Mouse (Mus musculus) T-cell, adult 2 months (primary cell): Measurements from ENCODE around the gene Otud4.
"Not testable (repeated sequence)": the region's sequence is repeated elsewhere in the genome, so short reads cannot be mapped to it uniquely, and the experiment has no call there.

Experiments used
- DNase-seq: peaks from one replicate; pipeline ENCODE4 v3.0.0; 2022; ENCODE audit warnings: low spot score

Gene Otud4

DNA sequence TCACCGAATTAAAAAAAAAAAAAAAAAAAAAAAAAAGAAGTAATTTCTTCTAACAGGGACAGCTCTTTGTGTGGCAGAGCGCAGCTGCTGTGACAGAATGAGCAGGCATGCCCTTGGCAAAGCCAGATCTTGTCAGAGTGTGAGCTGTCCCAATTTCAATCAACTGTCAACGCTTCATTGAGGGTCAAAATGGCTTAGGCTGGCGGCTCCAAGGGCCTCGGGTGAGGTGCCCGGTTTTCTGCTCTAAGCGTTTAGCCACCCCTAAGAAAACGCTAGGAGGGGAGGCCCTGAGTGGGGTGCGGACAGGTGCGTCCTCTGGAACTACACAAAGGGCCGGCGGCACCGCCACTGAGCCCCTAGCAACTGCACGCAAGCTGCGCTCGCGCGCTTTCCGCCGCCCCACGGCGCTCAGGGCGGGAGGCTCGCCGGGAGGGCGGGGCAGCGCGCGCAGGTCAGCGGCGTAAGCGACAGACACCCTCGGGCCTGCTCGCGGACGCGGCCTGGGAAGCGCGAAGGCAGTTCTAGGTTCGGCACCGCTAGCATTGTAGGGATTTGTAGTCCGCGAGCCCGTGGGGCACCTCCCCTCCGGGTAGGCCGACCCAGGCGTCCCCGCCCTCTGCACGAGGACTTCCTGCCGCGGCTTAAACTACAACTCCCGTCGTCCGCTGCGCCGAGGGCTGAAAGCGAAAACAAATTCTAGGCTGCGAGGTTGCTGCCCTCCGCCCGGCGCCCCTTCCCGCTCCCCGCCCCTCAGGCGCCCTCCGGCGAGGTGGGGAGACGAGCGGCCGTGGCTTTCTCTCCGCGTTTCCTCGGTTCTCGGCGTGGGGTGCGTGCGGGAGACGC, 490 bp upstream of the Otud4 start:
- peak; percentile 99 for DNase-seq

DNA sequence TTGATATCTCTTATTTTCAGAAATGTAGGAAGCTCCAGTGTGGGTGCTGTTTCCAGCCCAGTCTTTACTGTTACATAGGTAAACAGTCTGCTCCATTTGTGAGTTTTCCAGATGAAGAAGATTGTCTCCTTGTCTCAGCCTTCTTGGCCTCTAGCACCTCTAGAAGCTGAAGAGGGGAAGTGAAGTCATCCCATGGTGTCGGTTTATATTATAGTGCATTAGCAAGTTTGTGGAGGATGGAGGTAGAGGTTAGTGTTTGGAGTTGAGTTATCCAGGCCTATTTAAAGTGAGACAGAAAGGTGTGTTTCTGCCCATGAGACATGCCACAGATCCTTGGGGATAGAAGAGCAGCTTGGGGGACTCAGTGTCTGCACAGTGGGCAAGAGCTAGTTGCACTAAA, 1.7 kb downstream of the Otud4 start:
- DNase-seq = no peak

- no peak for DNase-seq
Measured at GRCm38 (mm10) chr8:79649569-79649968, 10.2 kb downstream of the Otud4 start.

GRCm38 (mm10) chr8:79650158-79650814, 10.9 kb downstream of the Otud4 start:
- DNase-seq = peak; percentile 47

GRCm38 (mm10) chr8:79653736-79654135, 14.3 kb downstream of the Otud4 start:
- DNase-seq = no peak

GRCm38 (mm10) chr8:79658715-79659114, 19.3 kb downstream of the Otud4 start:
- DNase-seq = not testable (repeated sequence)

GRCm38 (mm10) chr8:79676461-79676860, 37.0 kb downstream of the Otud4 start:
- no peak for DNase-seq

- DNase-seq = no peak
Measured at GRCm38 (mm10) chr8:79679005-79679404, 39.6 kb downstream of the Otud4 start.

GRCm38 (mm10) chr8:79680083-79680482, 40.7 kb downstream of the Otud4 start:
- DNase-seq = not testable (repeated sequence)

GRCm38 (mm10) chr8:79680555-79680954, 41.1 kb downstream of the Otud4 start:
- peak; percentile 4 for DNase-seq

DNA sequence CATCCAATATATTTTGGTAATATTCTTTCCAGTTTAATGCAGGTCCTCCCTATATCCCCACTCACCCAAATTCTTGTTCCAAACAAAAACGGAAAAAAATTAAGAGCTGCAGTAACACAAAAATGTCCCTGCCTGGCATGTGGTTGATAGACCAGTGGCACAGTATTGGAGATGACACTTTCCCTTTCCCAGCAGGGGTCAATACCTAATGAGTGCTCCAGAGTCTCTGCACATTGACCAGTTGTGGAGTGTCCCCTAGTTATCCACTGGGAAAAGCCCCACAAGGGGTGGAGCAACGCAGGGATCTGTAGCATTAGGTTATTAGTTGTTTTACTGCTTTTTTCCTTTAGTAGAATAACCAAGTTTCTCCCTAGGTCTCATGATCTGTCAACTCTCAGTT, 41.5 kb downstream of the Otud4 start:
- no peak for DNase-seq

DNA sequence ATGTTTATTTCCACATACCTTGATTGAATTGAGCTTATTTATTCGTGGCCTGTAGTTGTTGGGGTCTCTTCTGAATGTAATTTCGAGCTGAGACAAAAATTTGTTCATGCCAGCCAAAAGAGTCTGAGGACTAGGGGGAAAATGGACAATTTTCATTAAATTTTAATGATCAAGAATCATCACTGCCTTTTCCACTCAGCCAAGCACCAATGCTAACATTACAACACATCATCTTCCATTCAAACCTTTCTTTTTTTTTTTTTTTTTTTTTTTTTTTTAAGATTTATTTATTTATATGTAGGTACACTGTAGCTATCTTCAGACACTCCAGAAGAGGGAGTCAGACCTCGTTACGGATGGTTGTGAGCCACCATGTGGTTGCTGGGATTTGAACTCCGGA, 46.5 kb downstream of the Otud4 start:
- DNase-seq = not testable (repeated sequence)

DNA sequence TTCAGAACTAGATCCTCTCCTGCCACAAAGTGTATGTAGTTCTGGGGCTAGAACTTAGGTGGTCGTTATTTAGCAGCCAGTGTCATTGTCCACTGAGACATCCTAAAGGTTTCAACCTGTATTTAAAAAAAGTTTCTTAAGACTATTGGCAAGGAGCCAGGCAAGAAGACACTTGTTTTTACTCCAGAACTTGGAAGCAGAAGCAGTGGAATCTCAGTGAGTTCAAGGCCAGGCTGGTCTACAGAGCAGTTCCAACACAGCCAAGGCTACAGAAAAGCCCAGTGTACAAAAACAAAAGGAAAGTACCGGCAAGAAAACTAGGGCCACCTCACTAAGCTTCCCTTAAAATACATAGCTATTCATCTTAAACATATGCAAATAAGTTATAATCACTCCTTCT, 53.1 kb downstream of the Otud4 start:
- no peak for DNase-seq

DNA sequence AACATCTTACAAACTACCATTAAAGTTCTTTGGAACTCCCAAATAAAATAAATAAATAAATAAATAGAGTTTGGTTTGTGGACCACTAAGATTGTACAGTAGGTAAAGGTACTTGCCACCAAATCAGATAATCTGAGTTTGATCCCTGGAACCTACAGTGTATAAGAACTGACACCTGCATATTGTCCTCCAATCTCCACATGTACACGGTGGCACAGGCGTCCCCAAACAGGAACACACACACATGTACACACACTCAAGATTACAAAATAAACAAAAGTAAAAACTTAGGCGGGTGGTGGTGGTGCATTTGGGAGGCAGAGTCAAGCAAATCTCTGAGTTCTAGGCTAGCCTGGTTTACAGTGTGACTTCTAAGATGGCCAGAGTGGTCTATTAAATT, 67.3 kb downstream of the Otud4 start:
- DNase-seq = no peak

DNA sequence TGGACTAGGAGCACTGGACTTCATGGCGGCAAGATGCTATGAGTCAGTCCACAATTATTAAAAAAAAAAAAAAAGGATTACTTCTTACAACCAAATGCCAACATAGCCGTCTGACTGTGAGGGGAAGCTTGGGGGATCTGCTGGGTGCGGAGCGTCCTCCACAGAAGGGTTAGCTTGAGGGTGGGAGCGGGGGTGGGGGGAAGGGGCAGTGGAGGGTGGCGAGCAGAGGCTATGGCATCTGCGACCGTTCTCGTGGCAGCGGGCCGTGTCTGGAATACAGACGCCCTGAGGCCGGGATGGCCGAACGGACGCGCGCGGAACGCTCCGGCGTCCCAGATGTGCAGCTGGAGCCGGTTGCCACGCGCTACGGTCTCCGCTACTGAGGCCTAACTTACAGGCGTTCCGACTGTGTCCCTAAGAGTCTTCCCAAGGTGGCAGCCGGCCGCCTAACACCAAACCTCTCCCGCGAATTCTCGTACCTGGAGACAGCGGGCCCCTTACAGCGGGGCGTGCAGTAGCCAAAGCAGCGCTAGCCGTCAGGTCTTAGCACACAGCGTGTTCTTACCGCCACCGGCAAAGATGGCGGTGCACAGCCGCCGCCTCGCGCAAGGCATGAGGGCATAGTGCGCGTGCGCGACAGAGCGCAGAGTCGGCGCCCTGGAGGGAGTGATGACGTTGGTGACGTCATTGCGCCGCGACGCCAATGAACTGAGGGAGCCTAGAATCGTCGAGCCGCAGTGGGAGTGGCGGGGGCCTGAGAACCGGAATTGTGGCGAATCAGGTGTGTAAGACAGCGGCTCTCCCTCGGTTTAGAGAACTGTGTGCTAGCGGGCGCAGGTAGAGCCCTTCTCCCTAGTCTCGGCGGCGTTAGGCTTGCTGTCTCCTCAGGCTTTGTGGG, 71.9 kb downstream of the Otud4 start, which contains the start of the genes Abce1 and Anapc10:
Abce1 (minus strand) TSS at position 677 of the 898 bp plus-strand sequence.
Anapc10 (plus strand) TSS at position 757 of the 898 bp plus-strand sequence.
- peak; percentile 98 for DNase-seq

GRCm38 (mm10) chr8:79712676-79713075, 73.3 kb downstream of the Otud4 start:
- no peak for DNase-seq

DNA sequence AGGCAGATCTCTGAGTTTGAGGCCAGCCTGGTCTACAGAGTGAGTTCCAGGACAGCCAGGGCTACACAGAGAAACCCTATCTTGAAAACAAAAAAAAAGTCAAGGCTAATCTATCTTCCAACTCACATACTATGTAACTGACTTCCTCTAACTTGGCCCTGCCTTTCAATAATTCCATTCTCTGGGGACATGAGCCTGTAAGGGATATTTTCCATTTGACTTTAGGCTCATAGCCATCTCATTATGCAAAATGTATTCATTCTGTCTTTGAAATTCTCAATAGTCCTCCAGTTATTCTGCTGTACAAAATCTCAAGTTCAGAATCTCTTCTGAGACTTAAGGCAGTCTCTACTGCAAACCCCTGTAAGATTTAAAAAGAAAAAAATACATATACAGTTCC, 82.1 kb downstream of the Otud4 start:
- DNase-seq = no peak

DNA sequence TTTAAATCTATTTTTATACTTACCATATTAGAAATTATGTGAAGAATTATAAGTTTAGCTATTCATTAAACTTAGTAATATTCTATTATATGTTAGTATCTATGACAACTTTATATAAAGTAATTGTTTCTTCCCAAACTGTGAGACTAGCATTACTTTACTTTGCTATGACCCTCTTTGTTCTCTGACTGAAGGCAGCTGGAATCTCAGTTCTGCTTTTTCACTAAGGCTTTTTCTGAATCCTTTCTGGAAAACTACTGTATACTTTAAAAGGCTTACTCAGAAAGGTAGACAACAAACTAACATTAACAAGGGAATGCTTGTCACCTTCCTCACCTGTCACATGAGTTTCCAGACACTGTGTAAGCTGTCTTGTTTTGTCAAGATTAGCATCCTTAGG, 83.9 kb downstream of the Otud4 start:
- DNase-seq = no peak

DNA sequence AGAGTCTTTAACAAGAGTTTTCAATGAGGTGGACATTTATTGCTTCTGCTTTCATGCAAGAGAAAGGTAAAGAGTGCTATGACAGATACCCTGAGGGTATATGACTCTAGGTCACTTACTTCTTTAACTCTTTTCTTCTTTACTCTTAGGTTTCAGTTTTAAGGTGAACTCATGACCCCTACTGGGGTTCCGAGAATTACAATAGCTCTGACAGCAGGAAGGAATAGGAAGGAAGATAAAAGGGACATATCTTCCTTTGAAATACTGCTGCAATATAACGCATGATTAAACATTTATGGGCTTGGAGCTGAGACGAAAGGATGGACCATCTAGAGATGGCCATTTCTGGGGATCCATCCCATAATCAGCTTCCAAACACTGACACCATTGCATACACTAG, 85.2 kb downstream of the Otud4 start:
- DNase-seq = peak; percentile 12
